Mouse (Mus musculus) CD4-positive, CD25-positive, alpha-beta regulatory T cell, adult 2 months (primary cell): Measurements from ENCODE around the gene Snapc3.
"Not testable (repeated sequence)": the region's sequence is repeated elsewhere in the genome, so short reads cannot be mapped to it uniquely, and the experiment has no call there.

Experiments used
- DNase-seq: peaks from one replicate; pipeline ENCODE4 v3.0.0-alpha.2; 2012; ENCODE audit warnings: low read depth, low spot score

Snapc3 gene

DNA sequence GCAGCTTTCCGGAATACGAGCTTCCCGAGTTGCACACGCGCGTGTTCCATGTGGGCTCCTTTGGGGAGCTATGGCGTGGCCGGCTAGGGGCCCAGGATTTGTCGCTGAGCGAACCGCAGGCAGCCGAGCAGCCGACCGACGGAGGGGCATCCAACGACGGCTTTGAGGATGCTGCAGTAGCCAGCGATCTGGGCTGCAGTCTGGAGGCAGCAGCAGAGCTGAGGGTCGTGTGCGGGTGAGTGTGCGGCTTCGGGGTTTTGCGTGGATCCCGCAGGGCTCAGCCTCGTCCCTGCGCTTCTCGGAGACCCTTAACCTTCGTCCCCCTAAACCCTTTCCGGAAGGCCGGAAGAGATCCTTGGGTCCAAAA lies 279 bp downstream of the Snapc3 start:
- DNase-seq: no peak

DNA sequence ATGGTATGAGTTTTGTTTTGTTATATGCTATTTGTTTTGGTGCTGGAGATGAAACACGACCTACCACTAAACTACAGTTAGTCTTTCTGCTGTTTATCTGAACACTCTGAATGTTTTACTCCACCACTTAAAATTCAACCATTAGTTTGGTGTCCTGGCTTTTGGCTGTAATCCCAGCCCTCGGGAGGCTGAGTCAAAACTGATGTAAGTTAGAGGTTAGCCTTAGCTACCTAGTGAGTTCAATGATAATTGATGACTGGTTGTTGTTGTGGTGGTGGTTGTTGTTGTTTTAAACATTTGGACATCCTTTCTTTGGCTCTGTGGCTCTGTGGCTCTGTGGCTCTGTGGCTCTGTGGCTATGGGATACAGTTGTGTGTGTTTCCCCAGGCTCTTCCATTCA lies 1.3 kb downstream of the Snapc3 start:
- DNase-seq: no peak

DNA sequence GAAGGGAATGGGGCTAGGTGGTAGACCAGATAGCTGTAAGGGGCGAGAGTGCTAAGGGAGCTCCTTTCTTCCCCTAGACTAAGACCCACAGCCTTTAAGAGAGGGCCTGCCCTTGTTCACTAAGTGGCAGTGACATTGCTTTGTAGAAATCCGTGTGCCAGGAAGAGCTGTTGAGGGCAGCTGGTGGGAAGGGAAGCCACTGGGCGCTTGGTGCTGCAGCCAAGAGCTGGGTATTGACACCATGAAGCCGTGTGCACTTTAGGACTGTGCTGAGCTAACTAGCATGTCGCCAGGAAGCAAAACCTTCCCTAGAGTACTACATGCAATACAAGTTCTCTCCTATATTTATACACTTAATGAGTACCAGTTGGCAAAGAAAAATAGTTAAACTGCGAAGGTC lies 6.1 kb downstream of the Snapc3 start:
- DNase-seq: no peak

DNA sequence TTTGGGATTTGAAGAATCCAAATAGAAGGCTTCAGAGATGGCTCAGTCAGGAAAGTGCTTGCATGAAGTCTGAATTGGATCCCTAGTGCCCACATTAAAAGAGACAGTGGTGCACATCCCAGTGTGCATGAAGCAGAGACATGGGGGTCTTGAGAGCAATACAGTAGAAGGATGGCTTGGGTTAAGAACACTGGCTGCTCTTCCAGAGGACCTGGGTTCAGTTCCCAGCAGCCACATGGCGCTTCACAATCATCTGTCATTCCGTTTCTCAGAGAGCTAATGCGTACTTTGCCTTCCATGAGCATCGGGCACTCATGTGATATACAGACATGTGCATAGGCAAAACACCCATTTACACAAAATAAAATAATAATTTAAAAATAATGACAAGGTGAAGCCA lies 7.6 kb downstream of the Snapc3 start:
- DNase-seq: no peak

DNA sequence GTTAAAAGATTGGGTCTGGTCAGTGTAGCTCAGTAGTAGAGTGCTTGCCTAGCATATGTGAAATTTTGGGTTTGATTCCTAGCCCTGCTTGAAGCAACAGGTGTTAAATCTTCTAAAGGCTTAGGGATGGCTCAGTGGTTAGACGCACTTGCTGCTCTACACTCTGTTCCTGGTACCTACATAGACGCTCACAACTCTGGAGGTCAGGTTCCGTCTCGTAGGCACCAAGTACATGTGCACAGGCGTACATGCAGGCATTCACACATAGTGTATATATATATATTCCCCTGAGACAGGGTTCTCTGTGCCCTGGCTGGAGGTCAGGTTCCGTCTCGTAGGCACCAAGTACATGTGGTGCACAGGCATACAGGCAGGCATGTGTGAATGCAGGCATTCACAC lies 9.6 kb downstream of the Snapc3 start:
- DNase-seq: no peak

DNA sequence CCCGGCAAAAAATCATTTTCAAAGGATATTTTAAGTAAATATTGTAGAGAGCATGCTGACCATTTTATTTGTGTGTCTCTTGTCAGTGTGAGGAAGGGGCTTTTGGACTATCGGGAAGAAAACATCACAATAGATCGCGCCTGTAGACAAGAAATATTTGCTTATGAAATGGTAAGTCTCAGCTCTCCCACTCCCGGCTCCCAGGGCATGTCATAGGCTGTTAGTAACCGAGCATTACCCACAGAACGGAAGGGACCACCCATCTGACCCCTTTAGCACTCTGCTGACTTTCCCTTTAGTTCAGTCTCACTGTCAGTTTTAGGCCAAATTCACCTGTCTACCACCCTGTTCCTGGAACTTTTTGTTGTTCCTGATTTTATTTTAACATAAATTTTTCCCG lies 10.2 kb downstream of the Snapc3 start:
- DNase-seq: no peak

DNA sequence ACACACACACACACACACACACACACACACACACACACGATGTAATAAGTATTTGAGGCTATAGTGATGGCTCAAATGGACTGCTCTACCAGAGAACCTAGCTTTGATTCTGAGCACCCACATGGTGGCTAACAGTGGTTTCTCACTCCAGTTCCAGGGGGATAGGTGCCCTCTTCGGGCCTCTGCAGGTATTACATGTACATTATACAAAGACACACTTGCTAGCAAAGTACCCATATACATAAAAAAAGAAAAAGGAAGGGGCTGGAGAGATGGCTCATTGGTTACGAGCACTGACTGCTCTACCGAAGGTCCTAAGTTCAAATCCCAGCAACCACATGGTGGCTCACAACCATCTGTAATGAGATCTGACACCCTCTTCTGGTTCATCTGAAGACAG lies 11.3 kb downstream of the Snapc3 start:
- DNase-seq: peak; percentile 51

DNA sequence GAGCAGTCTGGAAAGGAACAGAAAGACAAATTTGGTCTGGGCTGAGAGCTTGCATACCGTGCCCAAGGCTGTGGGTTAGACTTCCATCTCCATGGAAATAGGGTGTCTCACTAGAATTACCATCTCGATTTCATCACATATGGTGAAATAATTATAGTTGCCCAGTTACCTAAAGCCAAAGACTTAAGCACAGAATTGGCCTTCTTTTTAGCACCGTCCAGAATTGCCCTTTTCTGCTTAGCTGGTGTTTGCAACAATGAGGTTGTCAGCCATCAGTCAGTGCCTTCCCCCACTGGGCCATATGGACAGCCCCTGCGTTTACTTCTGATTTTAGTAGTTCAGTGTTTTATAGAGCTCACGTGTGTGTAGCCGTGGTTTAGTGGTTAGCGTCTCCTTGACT lies 14.4 kb downstream of the Snapc3 start:
- no peak for DNase-seq

DNA sequence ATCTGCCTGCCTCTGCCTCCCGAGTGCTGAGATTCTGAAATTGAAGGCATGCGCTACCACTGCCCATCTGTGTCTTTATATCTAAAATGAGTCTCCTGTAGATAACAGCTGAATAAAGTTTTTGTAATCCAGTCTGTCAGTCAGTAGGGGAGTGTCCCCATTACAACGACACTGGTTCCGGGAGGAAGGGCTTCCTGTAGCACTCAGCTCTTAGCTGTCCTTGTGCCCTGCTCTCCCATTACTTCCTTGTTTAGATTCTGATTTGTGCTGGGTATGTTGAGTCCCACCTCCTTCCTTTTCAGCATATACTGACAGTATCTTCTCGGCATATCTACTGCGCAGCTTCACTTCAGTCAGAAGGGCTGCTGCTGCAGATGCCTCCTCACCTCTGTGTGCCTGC lies 15.4 kb downstream of the Snapc3 start:
- peak; percentile 38 for DNase-seq

DNA sequence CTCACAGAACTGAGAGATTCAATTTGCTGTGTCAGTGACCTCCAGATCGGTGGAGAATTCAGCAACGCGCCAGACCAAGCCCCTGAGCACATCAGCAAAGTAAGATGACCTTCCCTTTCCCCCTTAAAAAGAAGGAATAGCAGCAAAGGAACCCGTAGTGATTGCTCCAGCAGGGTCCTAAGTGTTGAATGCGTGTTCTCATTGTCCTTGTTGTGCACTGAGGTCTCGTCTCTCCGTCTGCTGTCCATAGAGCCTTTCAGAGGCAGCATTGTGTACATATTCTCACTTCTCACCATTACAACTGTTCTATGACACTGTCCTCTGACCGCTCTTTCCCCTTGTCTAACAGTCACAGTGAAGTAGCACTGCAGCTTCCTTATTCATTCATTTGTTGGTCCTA lies 18.9 kb downstream of the Snapc3 start:
- DNase-seq: no peak

DNA sequence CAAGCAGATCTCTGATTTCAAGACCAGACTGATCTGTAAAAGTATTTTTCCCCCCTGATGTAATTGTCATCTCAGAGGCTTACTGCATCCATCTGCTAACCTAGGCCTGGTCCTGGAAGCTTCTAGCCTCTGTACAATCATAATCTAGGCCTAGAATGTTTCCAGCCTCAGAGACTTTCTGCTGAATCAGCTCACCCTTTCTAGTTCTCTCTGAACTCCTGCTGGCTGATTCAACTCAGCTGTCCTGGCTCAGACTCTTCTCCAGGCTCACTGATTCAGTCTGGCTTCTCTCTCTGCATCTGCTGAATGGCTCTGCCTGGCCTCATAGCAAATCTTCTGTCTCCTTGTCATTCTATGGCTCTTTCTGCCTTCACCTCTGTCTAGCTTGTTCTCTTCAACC lies 20.6 kb downstream of the Snapc3 start:
- DNase-seq: no peak

DNA sequence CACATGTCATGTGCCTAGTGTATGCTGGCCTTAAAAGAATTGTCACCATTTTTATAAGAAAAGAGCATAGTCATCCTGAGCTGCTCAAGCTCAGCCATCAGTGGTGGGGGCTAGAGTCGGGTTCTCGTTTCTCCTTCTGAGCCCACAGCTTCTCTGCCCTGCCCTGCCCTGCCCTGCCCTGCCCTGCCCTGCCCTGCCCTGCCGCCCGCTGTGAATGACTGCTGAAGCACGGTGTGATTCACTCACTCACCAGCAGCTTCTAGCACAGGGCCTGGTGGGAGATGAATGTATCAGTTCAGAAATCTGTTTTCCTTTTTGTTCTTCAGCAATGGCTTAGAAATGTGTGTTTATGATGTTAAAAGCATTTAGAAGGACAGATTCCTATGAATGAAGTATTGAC lies 21.5 kb downstream of the Snapc3 start:
- no peak for DNase-seq

DNA sequence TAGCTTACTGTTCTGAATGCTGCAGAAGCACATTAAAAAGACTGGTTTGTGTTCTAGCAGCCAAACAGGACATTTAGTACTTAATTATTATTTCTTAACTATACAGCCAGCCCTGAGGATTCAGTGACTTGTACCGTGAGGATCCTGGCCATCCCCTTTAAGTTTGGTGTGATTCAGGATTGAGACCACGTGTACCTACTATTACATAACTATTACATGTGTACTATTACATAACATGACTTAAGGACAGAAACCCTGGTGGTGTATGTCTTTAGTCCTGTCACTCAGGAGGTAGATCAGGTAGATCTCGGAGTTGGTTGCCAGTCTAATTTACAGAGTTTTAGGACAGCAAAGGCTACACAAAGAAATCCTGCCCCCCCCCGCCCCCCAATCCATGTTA lies 23.5 kb downstream of the Snapc3 start:
- no peak for DNase-seq

DNA sequence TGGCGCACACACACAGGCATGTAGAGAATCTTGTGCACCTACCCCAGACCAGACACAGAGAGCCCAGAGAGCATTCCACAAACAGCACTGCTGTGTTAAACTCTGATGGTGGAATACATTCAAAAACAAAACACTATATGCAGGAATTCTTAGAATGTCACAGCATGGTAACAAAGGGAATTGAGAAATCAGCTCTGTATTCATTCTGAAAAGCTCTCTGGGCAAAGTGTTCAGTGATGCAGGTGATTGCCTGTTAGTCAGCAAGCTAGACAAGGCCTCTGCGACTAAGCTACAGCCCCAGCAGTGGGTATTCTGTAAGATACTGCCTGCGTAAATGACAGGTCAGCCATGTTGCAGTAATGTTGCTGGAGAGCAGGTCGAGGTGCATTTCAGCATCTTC lies 33.3 kb downstream of the Snapc3 start:
- DNase-seq: no peak

DNA sequence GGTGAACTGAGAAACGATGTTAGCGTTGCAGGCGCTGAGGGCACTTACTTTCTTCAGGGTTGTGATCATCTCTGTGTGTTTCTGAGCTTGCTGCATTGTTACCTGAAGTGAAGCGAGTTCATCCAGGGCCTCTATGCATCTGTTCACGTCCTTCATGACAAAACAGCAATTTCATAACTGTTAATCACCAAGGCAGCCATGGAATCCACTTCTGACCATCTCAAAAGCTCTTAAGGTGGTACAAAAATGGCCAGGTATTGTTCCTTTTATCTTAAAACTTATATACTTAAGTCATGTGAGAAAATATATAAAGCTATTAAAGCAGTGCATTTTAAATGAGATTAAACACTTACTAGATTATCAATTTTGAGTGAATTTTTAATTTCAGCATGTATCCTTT lies 42.6 kb downstream of the Snapc3 start:
- no peak for DNase-seq

DNA sequence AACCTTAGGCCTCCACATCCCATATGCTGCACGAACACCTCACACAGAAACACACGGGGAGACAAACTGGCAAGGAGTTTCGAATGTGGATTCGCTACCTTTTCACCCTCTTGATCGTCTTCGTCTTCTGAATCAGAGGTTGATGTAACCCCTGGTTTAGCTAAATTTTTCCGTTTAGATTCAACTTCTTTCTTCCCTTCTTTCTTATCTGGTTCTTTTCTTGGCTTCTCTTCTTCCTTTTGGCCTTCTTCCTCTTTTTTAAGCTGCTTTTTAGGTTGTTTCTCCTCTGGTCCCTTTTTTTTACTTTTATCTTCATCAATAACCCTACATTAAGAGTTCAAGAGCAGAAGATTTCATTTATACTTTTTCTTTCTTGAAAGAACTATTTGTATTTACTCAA lies 47.3 kb downstream of the Snapc3 start:
- no peak for DNase-seq

DNA sequence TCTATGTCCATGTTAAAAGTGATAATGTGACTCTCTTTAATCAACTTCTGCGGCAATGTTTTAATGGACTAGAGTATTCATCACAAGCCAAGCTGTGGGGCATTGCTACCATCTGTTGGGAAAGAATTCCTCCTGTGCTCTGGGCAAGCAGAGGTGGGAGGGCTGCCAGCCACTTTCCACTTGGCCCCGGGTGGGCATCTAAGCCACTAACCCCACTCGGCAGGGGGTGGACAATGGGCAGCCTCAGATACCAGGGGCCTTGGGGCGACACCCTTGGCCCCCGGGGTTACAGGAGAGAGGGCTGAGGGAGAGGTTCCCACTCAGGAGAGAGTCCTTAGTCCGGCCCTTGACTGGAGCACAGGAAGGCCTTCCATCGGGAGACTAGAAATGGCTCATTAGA lies 50.1 kb downstream of the Snapc3 start:
- DNase-seq: no peak

DNA sequence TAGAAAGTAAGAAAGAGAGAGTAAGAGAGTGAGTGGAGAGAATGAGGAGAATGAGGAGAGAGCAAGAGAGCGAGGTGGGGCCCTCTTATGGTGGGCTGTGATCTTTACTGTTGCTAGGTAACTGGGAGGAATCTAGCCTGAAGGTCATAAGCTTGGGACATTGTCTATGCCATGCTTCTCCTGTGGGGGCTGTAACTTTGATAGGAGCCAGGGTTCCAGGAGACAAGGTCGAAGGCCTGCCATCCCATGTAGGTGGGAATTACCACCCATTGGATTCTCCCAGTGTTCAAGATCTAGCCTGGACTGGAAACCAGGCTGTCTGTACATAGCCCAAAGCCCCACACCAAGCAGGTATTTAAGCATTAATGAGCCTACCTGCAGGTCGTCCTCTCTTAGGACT lies 50.7 kb downstream of the Snapc3 start:
- DNase-seq: no peak

DNA sequence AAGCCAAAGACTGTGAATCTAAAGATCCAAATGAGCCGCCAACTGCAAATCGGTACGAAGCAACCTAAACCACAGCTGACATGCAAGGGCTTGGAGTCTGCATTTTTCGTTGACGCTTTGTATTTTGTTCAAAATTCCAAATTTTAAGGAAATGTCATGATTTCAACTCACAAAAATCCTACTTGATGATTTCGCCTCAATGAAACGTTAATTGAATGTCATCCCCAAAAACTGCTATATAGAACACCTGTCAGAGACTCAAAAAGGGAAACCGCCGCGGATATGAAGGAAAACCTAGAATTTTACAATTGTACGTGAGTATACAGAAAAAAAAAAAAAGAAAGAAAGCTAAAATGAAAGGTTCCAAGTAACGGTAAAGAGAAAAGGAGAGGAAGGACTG lies 67.7 kb downstream of the Snapc3 start:
- peak; percentile 6 for DNase-seq

DNA sequence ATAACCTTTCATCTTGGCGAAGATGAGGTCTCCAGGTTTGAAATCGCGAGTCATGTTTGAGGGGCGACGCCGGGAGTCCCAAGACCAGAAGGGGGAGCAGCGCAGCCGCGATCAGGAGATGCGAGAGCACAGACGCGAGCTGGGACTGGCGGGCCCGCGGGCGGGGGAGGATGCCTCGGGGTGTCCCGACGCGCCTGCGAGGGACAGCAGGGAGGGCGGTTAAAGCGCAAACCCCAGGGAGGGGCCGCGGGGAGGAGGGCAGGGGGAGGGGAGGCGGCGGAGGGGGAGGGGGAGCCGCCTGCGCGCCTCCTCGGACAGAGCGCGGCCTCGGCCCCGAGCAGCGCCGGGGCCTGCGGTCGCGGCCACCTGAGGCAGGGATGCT lies 68.2 kb downstream of the Snapc3 start:
- peak; percentile 93 for DNase-seq

DNA sequence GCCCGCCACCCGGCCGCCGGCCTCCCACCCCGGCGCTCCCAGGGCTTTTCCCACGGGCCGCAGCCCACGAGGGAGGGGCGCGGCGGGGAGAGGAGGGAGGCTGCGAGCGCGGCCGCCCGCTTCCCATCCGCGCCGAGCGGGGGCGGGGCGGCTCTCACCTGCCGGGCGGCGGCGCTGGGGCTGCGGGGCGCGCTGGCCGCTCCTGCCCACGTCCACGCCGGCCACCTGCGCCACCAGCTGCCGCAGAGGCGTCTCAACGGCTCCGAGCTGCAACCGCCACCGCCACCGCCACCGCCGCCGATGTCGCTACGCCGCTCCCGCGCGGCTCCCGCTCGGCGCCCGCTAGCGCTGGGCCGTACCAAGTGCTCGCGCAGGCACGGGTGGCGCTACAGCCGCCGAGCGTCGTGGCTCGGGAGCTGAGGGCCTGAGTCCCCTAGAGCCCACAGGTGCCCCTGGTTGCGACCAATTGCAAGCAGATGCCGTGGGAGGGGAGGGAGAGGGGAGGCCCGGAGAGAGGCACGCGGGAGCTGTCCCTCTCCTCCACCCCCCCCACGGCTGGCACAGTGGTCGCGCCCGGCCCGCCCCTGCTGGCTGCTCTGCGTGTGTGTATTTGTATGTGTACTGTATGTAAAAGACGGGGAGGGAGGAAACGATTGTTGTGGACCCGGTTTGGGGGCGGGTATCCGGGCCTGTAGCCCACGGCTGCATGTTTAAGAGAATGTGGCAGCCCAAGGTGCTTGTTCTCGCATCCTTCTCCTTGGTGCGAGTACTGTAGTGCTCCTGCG lies 68.8 kb downstream of the Snapc3 start, which contains the start of gene Psip1:
Gene Psip1, minus strand, starts transcription at position 343 of the 785 bp plus-strand sequence.
- DNase-seq: peak; percentile 93

DNA sequence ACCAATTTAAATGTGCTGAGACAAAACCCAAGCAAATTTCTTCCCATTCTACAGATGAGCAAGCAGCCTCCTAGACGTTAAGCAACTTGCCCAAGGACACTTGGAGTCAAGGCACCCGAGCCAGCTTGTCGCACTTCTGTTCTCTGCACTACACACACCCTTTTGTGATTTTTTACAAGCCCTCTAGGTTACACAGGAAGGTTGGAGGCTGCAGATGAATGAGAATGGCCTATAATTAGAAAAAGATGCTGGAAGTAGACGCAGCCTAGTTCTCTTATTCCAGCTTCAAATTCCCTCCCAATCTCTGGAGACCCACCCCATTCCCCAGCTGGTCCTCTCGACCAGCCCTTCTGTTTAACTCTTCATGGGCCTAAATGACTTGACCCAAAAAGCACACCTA lies 71.6 kb downstream of the Snapc3 start:
- DNase-seq: no peak

DNA sequence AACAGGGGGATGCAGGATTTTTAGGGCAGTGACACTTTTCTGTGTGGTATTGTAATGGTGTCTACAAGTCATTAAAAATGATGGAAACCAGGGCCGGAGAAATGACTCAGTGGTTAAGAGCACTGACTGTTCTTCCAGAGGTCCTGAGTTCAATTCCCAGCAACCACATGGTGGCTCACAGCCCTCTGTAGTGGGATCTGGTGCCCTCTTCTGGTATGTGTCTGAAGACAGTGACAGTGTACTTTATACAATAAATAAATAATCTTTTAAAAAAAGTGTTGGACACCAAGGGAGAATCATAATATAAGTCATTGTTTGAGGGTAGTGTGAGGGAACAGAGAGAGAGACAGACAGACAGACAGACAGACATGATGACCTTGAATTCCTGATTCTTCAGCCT lies 75.6 kb downstream of the Snapc3 start:
- DNase-seq: peak; percentile 31

DNA sequence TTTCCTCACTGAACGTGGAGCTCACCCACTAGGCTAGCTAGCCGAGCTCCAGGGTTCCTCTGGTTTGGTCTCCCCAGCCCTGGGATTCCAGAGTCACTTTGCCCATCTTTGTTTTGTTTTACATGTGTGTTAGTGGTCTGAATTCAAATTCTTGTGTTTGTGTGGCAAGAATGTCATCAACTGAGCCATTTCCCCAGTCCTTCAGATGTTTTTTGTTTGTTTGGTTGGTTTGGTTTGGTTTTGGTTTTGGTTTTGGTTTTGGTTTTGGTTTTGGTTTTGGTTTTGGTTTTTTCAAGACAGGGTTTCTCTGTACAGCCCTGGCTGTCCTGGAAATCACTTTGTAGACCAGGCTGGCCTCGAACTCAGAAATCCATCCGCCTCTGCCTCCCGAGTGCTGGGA lies 79.5 kb downstream of the Snapc3 start:
- not testable (repeated sequence) for DNase-seq
